Mouse (Mus musculus) MEL (cell line): Measurements from ENCODE around the gene Col12a1.

Experiments
- CHD1 ChIP-seq: IDR thresholded peaks from 2 replicates; pipeline ENCODE4 v1.6.1; 2012; ENCODE audit warnings: low read depth, mild to moderate bottlenecking, inconsistent platforms, low read length, improper control_type of control experiment
- CHD2 ChIP-seq: IDR thresholded peaks from 2 replicates; pipeline ENCODE4 v1.6.1; 2011; ENCODE audit warnings: low read length, improper control_type of control experiment
- CTCF ChIP-seq, 3 experiments: IDR thresholded peaks in 2 of 3; conservative IDR thresholded peaks in 1 of 3; 2 replicates each; pipeline ENCODE4 v1.5.1; 2011 to 2012; ENCODE audit warnings: low read length in 3 of 3, low read depth in 2 of 3, mild to moderate bottlenecking in 2 of 3, improper control_type of control experiment in 1 of 3, inconsistent platforms in 1 of 3, mixed read lengths in 1 of 3, moderate library complexity in 1 of 3; ENCODE audit not compliant: control insufficient read depth in 1 of 3, insufficient read depth in 1 of 3, poor library complexity in 1 of 3, severe bottlenecking in 1 of 3
- EP300 ChIP-seq, 2 experiments: IDR thresholded peaks; 2 replicates each; pipeline ENCODE4 v1.6.1; 2011; ENCODE audit warnings: improper control_type of control experiment in 2 of 2, low read length in 2 of 2, low read depth in 1 of 2, mild to moderate bottlenecking in 1 of 2
- GABPA ChIP-seq: IDR thresholded peaks from 2 replicates; pipeline ENCODE4 v1.6.1; 2012; ENCODE audit warnings: low read depth, mild to moderate bottlenecking, inconsistent platforms, low read length, improper control_type of control experiment, moderate library complexity
- GATA1 ChIP-seq: IDR thresholded peaks from 2 replicates; pipeline ENCODE4 v1.6.1; 2011; ENCODE audit warnings: low read depth, low read length, improper control_type of control experiment
- NRF1 ChIP-seq: IDR thresholded peaks from 2 replicates; pipeline ENCODE4 v1.6.1; 2014; ENCODE audit warnings: low read depth, mild to moderate bottlenecking, inconsistent platforms, low read length, improper control_type of control experiment, moderate library complexity; ENCODE audit not compliant: poor library complexity, insufficient read depth, severe bottlenecking
- POLR2A ChIP-seq, 2 experiments: IDR thresholded peaks; 2 replicates each; pipeline ENCODE4 v1.6.1; 2011 to 2012; ENCODE audit warnings: low read length in 2 of 2, mild to moderate bottlenecking in 2 of 2, control low read depth in 1 of 2, improper control_type of control experiment in 1 of 2, low read depth in 1 of 2, moderate library complexity in 1 of 2; ENCODE audit not compliant: control insufficient read depth in 1 of 2, insufficient read depth in 1 of 2, poor library complexity in 1 of 2
- RCOR1 ChIP-seq: IDR thresholded peaks from 2 replicates; pipeline ENCODE4 v1.6.1; 2012; ENCODE audit warnings: low read depth, mild to moderate bottlenecking, inconsistent platforms, low read length, improper control_type of control experiment
- TAL1 ChIP-seq: IDR thresholded peaks from 2 replicates; pipeline ENCODE4 v1.6.1; 2012; ENCODE audit warnings: mild to moderate bottlenecking, inconsistent platforms, low read length, moderate library complexity, mixed read lengths
- USF2 ChIP-seq, 2 experiments: IDR thresholded peaks; 2 replicates each; pipeline ENCODE4 v1.6.1; 2011 to 2012; ENCODE audit warnings: improper control_type of control experiment in 2 of 2, low read length in 2 of 2, borderline replicate concordance in 1 of 2, inconsistent platforms in 1 of 2, low read depth in 1 of 2, mild to moderate bottlenecking in 1 of 2; ENCODE audit not compliant: insufficient read depth in 1 of 2

- no peak for TF ChIP-seq POLR2A (IDR thresholded peaks at IDR 0.05; ENCODE audit: control insufficient read depth in 1 of 2, insufficient read depth in 1 of 2, low read depth in 1 of 2, low read length in 2 of 2, poor library complexity in 1 of 2)
- TF ChIP-seq NRF1, result no peak
- TF ChIP-seq GATA1, result no peak
- TF ChIP-seq CTCF (IDR thresholded peaks at IDR 0.05 in 2 of 3, conservative IDR thresholded peaks at IDR 0.05 in 1 of 3; ENCODE audit: control insufficient read depth in 1 of 3, insufficient read depth in 1 of 3, low read depth in 2 of 3, low read length in 3 of 3, poor library complexity in 1 of 3, severe bottlenecking in 1 of 3), result no peak
- TF ChIP-seq RCOR1, result no peak
- TF ChIP-seq CHD1, result no peak
- TF ChIP-seq GABPA, result no peak
- no peak for TF ChIP-seq EP300 (IDR thresholded peaks at IDR 0.05; ENCODE audit: low read depth in 1 of 2, low read length in 2 of 2)
- no peak for TF ChIP-seq CHD2
- TF ChIP-seq USF2 (IDR thresholded peaks at IDR 0.05; ENCODE audit: borderline replicate concordance in 1 of 2, insufficient read depth in 1 of 2, low read depth in 1 of 2, low read length in 2 of 2), result no peak
- TF ChIP-seq TAL1, result no peak
These were observed 70.0 kb downstream of the Col12a1 start for GRCm38 (mm10) chr9:79648587-79648986.
